Mouse (Mus musculus): ENCODE results near the gene Cdh23. TPM values are rescaled to one million over a fixed set of nuclear protein-coding genes. Genes with fewer than 3 reads are reported as not detected.

Gene Cdh23
- polyA plus RNA-seq, 1 experiment from 2014 or later: 6.9 TPM

- Histone ChIP-seq H3K4me2 (no peak overlapping the region), H3K36me3 (no peaks in the 10 kb centered on the region), H3K27me3 (no peaks in the 10 kb centered on the region), H3K9me3 (no peaks in the 10 kb centered on the region), H3K9ac (no peak overlapping the region), H3K27ac (replicated peaks) (peak overlapping the region; percentile 31; the same call in 1 of the 2 replicates), H3K4me3 (no peak overlapping the region), H3K4me1 (replicated peaks) (peaks cover 22% of the 10 kb centered on the region)
- 58% methylated on average over 2 of the region's 2 CpGs for WGBS
- no peak for ATAC-seq (ENCODE audit: low FRiP score, low read depth)
Observed at GRCm38 (mm10) chr10:60362310-60362628, 334.0 kb downstream of the Cdh23 start.

GRCm38 (mm10) chr10:60361615-60362309 is 334.5 kb downstream of the Cdh23 start:
- H3K9ac ChIP-seq: no peak overlapping the region
- H3K4me1 ChIP-seq (replicated peaks): peaks cover 22% of the 10 kb centered on the region
- WGBS: 43% methylated on average over 12 of the region's 12 CpGs
- H3K9me3 ChIP-seq: no peaks in the 10 kb centered on the region
- H3K27me3 ChIP-seq: no peaks in the 10 kb centered on the region
- no peak overlapping the region for H3K4me3 ChIP-seq
- no peak for ATAC-seq (ENCODE audit: low FRiP score, low read depth)
- no peak overlapping the region for H3K4me2 ChIP-seq
- peak overlapping the region; percentile 31 for H3K27ac ChIP-seq (replicated peaks)
- H3K36me3 ChIP-seq: no peaks in the 10 kb centered on the region

DNA sequence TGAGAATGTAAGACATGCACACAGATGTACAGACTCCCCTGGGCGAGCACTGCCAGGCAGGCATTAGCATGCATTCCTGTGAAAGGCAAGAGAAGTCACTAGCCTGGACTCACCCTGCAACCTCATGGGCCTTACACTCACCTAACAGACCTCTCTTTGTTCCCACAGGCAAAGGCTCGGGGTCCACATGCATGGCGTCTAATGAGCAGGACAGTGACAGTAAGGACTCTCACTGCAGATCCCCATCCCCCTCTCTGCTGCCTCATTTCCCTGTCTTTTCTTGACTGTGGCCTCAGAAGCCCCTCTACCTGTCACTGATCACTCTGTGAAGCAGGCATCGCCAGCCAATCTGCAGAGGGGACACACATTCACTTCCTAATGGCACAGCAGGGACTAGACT is 337.5 kb downstream of the Cdh23 start:
- no peak for ATAC-seq (ENCODE audit: low FRiP score, low read depth)
- H3K36me3 ChIP-seq: no peaks in the 10 kb centered on the region
- H3K27ac ChIP-seq (replicated peaks): no peak overlapping the region
- peaks cover 22% of the 10 kb centered on the region for H3K4me1 ChIP-seq (replicated peaks)
- no peak overlapping the region for H3K4me3 ChIP-seq
- H3K27me3 ChIP-seq: no peaks in the 10 kb centered on the region
- H3K4me2 ChIP-seq: no peak overlapping the region
- WGBS: 35% methylated on average over 4 of the region's 4 CpGs
- no peak overlapping the region for H3K9ac ChIP-seq
- no peaks in the 10 kb centered on the region for H3K9me3 ChIP-seq

DNA sequence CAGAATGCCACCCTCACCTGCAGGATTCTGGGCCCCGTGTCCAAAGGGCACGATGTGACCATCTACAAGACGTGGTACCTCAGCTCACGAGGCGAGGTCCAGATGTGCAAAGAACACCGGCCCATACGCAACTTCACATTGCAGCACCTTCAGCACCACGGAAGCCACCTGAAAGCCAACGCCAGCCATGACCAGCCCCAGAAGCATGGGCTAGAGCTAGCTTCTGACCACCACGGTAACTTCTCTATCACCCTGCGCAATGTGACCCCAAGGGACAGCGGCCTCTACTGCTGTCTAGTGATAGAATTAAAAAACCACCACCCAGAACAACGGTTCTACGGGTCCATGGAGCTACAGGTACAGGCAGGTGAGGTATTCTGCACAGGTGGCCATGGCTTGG is 338.4 kb downstream of the Cdh23 start:
- Histone ChIP-seq H3K27me3 (no peaks in the 10 kb centered on the region), H3K4me2 (no peak overlapping the region), H3K36me3 (no peaks in the 10 kb centered on the region), H3K4me1 (replicated peaks) (peaks cover 28% of the 10 kb centered on the region), H3K27ac (replicated peaks) (no peak overlapping the region), H3K4me3 (no peak overlapping the region), H3K9me3 (no peaks in the 10 kb centered on the region), H3K9ac (no peak overlapping the region)
- WGBS: 96% methylated on average over 14 of the region's 14 CpGs
- ATAC-seq (ENCODE audit: low FRiP score, low read depth): no peak

- no peaks in the 10 kb centered on the region for H3K27me3 ChIP-seq
- no peak overlapping the region for H3K27ac ChIP-seq (replicated peaks)
- H3K36me3 ChIP-seq: no peaks in the 10 kb centered on the region
- H3K4me2 ChIP-seq: no peak overlapping the region
- H3K9ac ChIP-seq: no peak overlapping the region
- no peaks in the 10 kb centered on the region for H3K9me3 ChIP-seq
- ATAC-seq (ENCODE audit: low FRiP score, low read depth): no peak
- peaks cover 24% of the 10 kb centered on the region for H3K4me1 ChIP-seq (replicated peaks)
- no peak overlapping the region for H3K4me3 ChIP-seq
- 91% methylated on average over 4 of the region's 4 CpGs for WGBS
Observed at GRCm38 (mm10) chr10:60357441-60357840, 338.8 kb downstream of the Cdh23 start.

GRCm38 (mm10) chr10:60354881-60355677 is 341.2 kb downstream of the Cdh23 start:
- Histone ChIP-seq H3K9me3 (no peaks in the 10 kb centered on the region), H3K4me1 (replicated peaks) (peaks cover 21% of the 10 kb centered on the region), H3K9ac (no peak overlapping the region), H3K36me3 (no peaks in the 10 kb centered on the region), H3K4me3 (no peak overlapping the region), H3K4me2 (no peak overlapping the region), H3K27me3 (no peaks in the 10 kb centered on the region), H3K27ac (replicated peaks) (no peak overlapping the region)
- ATAC-seq (ENCODE audit: low FRiP score, low read depth): no peak
- whole genome bisulfite sequencing: 78% methylated on average over 11 of the region's 11 CpGs

GRCm38 (mm10) chr10:60354003-60354325 is 342.3 kb downstream of the Cdh23 start:
- 96% methylated on average over 4 of the region's 4 CpGs for WGBS
- no peaks in the 10 kb centered on the region for H3K27me3 ChIP-seq
- H3K9ac ChIP-seq: no peak overlapping the region
- no peaks in the 10 kb centered on the region for H3K9me3 ChIP-seq
- H3K36me3 ChIP-seq: no peaks in the 10 kb centered on the region
- peaks cover 21% of the 10 kb centered on the region for H3K4me1 ChIP-seq (replicated peaks)
- no peak overlapping the region for H3K4me3 ChIP-seq
- no peak overlapping the region for H3K27ac ChIP-seq (replicated peaks)
- H3K4me2 ChIP-seq: no peak overlapping the region
- ATAC-seq (ENCODE audit: low FRiP score, low read depth): no peak

DNA sequence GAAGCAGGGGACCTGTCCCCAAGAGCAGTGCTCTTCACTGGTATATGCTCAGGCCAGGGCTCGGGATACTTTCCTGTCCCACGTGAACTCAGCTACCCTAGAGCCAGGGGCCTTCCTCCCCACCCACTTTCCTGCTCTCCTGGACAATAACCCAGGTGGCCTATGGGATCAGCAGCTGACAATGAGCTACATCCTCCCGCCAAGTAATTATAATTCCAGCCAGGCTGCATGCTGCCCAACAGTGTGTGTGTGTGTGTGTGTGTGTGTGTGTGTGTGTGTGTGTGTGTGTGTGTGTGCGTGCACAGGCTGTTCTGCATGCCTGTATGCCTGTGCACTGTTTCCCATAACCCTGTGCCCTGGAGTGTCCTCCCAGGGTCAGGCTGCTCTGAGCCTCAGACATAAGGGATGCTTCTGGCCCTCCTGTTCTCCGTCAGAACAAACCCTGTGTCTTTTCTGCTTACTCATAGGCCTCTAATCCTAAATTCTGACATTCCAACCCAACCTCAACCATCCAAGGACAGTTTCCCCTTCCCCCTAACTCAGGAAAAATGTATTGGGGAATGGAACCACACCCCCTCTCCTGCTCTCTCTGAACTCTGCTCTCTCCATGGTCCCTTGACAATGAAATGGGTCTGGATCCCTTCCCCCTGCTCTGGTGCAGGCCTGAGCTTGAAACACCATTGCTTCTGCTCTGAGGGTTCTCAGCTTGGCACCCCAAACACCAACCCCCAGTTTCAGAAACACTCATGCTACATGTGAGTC is 342.9 kb downstream of the Cdh23 start:
- Histone ChIP-seq H3K27me3 (no peaks in the 10 kb centered on the region), H3K4me2 (no peak overlapping the region), H3K9me3 (no peaks in the 10 kb centered on the region), H3K27ac (replicated peaks) (no peak overlapping the region), H3K9ac (no peak overlapping the region), H3K4me1 (replicated peaks) (peaks cover 18% of the 10 kb centered on the region), H3K4me3 (no peak overlapping the region), H3K36me3 (no peaks in the 10 kb centered on the region)
- ATAC-seq (ENCODE audit: low FRiP score, low read depth): no peak
- WGBS: 57% methylated on average over 5 of the region's 5 CpGs

DNA sequence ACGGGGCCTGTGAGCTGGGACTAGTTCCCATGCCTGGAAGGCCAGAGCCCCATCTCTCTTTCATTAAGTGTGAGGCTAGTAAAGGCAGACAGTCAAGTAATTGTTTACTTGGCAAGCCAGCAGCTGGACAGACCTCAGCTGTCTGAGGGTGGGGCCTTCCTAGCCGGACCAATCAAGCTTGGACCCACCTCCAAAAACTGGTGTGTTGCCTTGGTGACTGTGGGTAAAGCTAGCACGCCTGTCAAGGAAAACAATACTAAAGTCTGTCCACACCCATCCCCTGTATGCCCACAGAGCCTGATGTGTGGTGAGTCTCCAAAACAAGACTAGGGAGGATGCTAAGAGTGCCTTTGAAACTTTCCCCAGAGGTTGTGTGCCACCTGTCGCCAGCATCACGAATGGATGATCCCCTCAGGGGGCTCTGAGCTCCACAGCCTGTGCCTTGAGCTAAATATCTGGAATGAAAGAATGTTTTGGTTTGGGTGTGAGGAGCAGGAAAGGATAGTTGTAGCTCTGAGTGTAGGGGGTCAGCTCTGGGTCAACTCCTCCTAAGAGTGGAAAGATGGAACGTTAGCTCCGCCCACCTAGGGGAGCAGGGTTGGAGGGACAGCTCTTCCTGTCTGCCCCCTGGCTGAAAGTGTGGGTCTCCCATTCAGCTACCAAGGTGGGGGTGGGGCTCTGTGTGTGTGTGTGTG is 344.4 kb downstream of the Cdh23 start:
- Histone ChIP-seq H3K4me2 (no peak overlapping the region), H3K4me1 (replicated peaks) (peaks cover 21% of the 10 kb centered on the region)

GRCm38 (mm10) chr10:60351248-60351647 is 345.0 kb downstream of the Cdh23 start:
- H3K27me3 ChIP-seq: peaks cover 11% of the 10 kb centered on the region
- no peaks in the 10 kb centered on the region for H3K9me3 ChIP-seq
- peak overlapping the region; percentile 40; the same call in 1 of the 2 replicates for H3K27ac ChIP-seq (replicated peaks)
- no peak overlapping the region for H3K4me2 ChIP-seq
- no peak overlapping the region for H3K4me3 ChIP-seq
- WGBS: 17% methylated on average over 3 of the region's 3 CpGs
- no peaks in the 10 kb centered on the region for H3K36me3 ChIP-seq
- ATAC-seq (ENCODE audit: low FRiP score, low read depth): no peak
- no peak overlapping the region for H3K9ac ChIP-seq
- H3K4me1 ChIP-seq (replicated peaks): peaks cover 26% of the 10 kb centered on the region

More for the DNA sequence above, 344.4 kb downstream of the Cdh23 start:
- Histone ChIP-seq H3K9ac (no peak overlapping the region), H3K27ac (replicated peaks) (peak overlapping the region; percentile 40), H3K36me3 (no peaks in the 10 kb centered on the region), H3K4me3 (no peak overlapping the region), H3K9me3 (no peaks in the 10 kb centered on the region), H3K27me3 (peaks cover 5% of the 10 kb centered on the region)
- ATAC-seq (ENCODE audit: low FRiP score, low read depth): peak; percentile 46
- 23% methylated on average over 7 of the region's 7 CpGs for WGBS

DNA sequence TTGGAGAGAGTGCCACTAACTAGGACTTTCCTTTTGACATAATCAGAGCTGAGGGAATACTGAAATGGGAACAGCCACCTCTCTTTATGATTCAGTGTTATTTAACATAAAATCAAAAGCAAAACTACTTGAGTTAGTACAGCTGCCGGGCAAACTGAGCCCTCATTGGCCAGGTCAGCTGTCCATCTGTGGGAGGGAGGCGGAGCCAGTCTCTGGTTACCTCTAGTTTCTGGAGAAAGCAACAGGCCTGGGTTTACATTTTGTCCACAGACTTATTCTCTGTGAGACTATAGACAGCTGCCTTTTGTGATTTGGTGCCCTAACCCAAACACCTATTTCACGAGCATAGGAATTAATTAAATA is 345.5 kb downstream of the Cdh23 start:
- Histone ChIP-seq H3K36me3 (no peaks in the 10 kb centered on the region), H3K9me3 (no peaks in the 10 kb centered on the region), H3K27me3 (peaks cover 16% of the 10 kb centered on the region), H3K9ac (no peak overlapping the region), H3K4me2 (no peak overlapping the region), H3K27ac (replicated peaks) (no peak overlapping the region), H3K4me1 (replicated peaks) (peaks cover 27% of the 10 kb centered on the region), H3K4me3 (no peak overlapping the region)
- 56% methylated on average over 3 of the region's 3 CpGs for WGBS
- no peak for ATAC-seq (ENCODE audit: low FRiP score, low read depth)
